Mouse (Mus musculus): ENCODE data around the gene Mrpl40. TPM values are rescaled to one million over a fixed set of nuclear protein-coding genes. Genes with fewer than 3 reads are reported as not detected.

Mrpl40 gene
- polyA plus RNA-seq, 1 experiment = 1.9 TPM

DNA sequence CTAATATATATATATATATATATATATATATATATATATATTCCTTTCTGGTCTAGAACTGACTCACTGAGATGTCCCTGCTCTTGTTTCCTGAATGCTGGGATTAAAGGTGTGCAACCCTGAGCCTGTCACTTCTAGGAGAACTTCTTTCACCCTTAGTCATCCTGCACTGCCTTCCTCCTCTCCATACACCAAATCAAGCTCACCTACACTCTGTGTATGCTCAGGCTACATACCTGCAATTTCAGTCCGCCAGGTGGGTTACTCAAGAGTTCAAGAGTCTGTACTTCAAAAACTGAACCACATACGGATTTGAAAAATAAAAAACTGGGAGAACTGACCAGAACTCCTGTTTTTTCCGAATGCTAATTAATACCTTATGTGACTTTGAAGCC lies 40.6 kb downstream of the Mrpl40 start:
- no peak for TF ChIP-seq TAL1 (IDR thresholded peaks at IDR 0.05; ENCODE audit: low read length)
- Histone ChIP-seq H3K4me3 (replicated peaks) (peak overlapping the region; percentile 89), H3K27me3 (ENCODE audit: control insufficient read depth) (no peaks in the 10 kb centered on the region), H3K36me3 (ENCODE audit: control insufficient read depth) (peaks cover 66% of the 10 kb centered on the region), H3K9me3 (ENCODE audit: control insufficient read depth, low read length) (no peaks in the 10 kb centered on the region), H3K4me1 (ENCODE audit: control insufficient read depth) (peaks cover 20% of the 10 kb centered on the region)

DNA sequence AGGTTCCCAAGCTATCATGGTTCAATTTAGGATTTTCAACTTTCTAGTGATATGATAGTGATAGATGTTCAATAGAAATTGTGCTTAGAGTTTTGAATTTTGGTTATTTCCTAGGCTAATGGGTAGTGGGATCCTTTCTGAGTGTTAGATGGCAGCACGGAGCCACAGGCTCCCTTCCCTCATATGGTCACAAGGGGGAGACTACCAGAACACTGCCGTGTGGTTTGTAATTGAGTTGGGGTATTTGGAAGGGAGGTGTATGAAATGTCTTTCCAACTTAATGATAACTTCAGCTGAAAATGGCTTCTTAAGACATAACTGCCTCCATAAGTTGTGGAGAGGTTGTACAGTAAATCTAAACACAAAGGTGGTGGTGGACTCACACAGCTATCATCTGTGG lies 43.2 kb downstream of the Mrpl40 start:
- H3K36me3 ChIP-seq (ENCODE audit: control insufficient read depth) = peaks cover 79% of the 10 kb centered on the region

DNA sequence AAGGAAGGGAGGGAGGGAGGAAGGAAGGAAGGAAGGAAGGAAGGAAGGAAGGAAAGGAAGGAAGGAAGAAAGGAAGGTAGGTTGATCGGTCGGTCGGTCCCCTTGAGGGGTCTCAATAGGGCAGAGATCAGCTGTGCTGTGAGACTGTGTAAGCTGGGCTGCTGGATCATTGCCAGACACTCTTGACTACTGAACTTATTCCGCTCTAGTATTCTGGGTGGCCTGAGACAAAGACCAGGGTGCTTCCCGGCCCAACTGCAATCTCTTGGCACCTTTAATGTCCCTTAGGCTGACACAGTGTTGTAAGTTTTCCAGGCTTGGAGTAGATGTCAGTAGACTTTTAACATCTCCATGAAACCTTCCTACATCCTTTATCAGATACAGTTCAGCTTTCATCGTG lies 47.6 kb downstream of the Mrpl40 start:
- H3K4me1 ChIP-seq (ENCODE audit: control insufficient read depth) = no peaks in the 10 kb centered on the region
- no peaks in the 10 kb centered on the region for H3K27me3 ChIP-seq (ENCODE audit: control insufficient read depth)
- H3K36me3 ChIP-seq (ENCODE audit: control insufficient read depth) = peaks cover 100% of the 10 kb centered on the region
- no peak overlapping the region for H3K4me3 ChIP-seq (replicated peaks)
- no peaks in the 10 kb centered on the region for H3K9me3 ChIP-seq (ENCODE audit: control insufficient read depth, low read length)
- TF ChIP-seq TAL1 (IDR thresholded peaks at IDR 0.05; ENCODE audit: low read length) = no peak
- TF ChIP-seq GATA1 (IDR thresholded peaks at IDR 0.05; ENCODE audit: low read length) = no peak

More for the DNA sequence above, 43.2 kb downstream of the Mrpl40 start:
- H3K27me3 ChIP-seq (ENCODE audit: control insufficient read depth) = no peaks in the 10 kb centered on the region
- H3K9me3 ChIP-seq (ENCODE audit: control insufficient read depth, low read length) = no peaks in the 10 kb centered on the region
- no peak for TF ChIP-seq TAL1 (IDR thresholded peaks at IDR 0.05; ENCODE audit: low read length)
- no peak for TF ChIP-seq GATA1 (IDR thresholded peaks at IDR 0.05; ENCODE audit: low read length)
- peaks cover 20% of the 10 kb centered on the region for H3K4me1 ChIP-seq (ENCODE audit: control insufficient read depth)
- H3K4me3 ChIP-seq (replicated peaks) = no peak overlapping the region

DNA sequence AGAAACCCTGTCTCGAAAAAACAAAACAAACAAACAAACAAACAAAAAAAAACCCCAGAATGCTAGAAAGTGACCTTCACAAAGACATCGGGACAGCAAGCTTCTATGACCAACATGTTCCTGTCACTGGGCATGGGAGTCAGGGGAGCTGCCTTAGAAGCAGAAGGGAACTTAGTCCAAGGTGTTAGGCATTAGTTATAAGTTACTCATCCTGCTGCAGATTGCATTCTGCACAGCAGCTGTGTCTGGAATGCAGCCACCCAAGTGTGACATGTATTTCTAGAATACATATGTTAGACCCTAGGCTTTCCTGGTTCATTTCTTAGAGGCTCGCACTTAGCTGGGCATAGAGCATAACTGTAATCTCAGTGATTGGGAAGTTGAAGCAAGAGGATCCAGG lies 48.0 kb downstream of the Mrpl40 start:
- TF ChIP-seq GATA1 (IDR thresholded peaks at IDR 0.05; ENCODE audit: low read length) = no peak
- TF ChIP-seq TAL1 (IDR thresholded peaks at IDR 0.05; ENCODE audit: low read length) = no peak
- H3K4me3 ChIP-seq (replicated peaks) = no peak overlapping the region
- H3K4me1 ChIP-seq (ENCODE audit: control insufficient read depth) = no peaks in the 10 kb centered on the region
- peaks cover 100% of the 10 kb centered on the region for H3K36me3 ChIP-seq (ENCODE audit: control insufficient read depth)
- no peaks in the 10 kb centered on the region for H3K9me3 ChIP-seq (ENCODE audit: control insufficient read depth, low read length)
- H3K27me3 ChIP-seq (ENCODE audit: control insufficient read depth) = no peaks in the 10 kb centered on the region

DNA sequence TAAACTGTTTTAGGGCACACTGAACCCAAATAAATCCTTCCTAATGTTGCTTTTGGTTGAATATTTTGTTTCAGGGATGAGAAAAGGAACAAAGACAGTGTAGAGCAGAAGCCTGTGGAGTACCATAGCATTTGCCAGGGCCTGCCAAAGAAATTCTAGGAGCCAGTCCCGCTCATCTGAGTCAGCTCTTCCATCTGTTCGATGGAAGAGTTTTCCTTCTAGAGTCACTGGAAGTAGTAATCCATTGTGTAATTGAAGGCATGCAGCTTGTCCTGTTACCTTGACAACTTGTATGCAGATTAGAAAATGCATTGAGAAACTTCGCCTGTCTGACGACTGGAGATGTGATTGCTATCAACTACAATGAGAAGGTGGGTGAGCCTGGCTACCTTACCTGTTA lies 53.7 kb downstream of the Mrpl40 start:
- Histone ChIP-seq H3K4me1 (ENCODE audit: control insufficient read depth) (peaks cover 25% of the 10 kb centered on the region), H3K27me3 (ENCODE audit: control insufficient read depth) (no peaks in the 10 kb centered on the region), H3K36me3 (ENCODE audit: control insufficient read depth) (peaks cover 100% of the 10 kb centered on the region), H3K4me3 (replicated peaks) (no peak overlapping the region), H3K9me3 (ENCODE audit: control insufficient read depth, low read length) (no peaks in the 10 kb centered on the region)
- TF ChIP-seq GATA1 (IDR thresholded peaks at IDR 0.05; ENCODE audit: low read length) (no peak), TAL1 (IDR thresholded peaks at IDR 0.05; ENCODE audit: low read length) (no peak)

DNA sequence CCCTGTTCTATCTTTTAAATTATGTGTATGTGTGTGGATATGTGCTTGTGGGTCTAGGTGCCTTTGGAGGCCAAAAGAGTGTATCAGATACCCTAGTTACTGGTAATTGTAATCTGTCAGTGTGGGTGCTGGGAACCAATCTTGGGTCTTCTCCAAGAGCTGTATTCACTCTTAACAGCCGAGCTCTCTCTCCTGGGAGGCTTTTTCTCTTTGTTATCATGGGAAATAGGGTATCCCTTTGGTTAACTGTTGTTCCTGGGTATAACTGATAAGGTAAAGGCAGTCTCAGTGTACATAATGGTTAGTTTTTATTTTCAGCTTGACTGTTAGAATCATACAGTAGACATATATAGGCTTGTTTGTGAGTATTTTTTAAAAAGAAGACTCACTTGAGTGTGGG lies 54.3 kb downstream of the Mrpl40 start:
- no peak overlapping the region for H3K4me3 ChIP-seq (replicated peaks)
- peaks cover 100% of the 10 kb centered on the region for H3K36me3 ChIP-seq (ENCODE audit: control insufficient read depth)
- no peaks in the 10 kb centered on the region for H3K9me3 ChIP-seq (ENCODE audit: control insufficient read depth, low read length)
- H3K27me3 ChIP-seq (ENCODE audit: control insufficient read depth) = no peaks in the 10 kb centered on the region
- H3K4me1 ChIP-seq (ENCODE audit: control insufficient read depth) = peaks cover 25% of the 10 kb centered on the region
- no peak for TF ChIP-seq TAL1 (IDR thresholded peaks at IDR 0.05; ENCODE audit: low read length)

Other genes starting within 250 kb of the Mrpl40 start
- 0.03 TPM in 1 of 2 replicates, not detected in the other for gene Sept5, start 246.9 kb downstream of the Mrpl40 start, polyA plus RNA-seq (2012)
- 0.09 and 0.19 TPM in 2 replicates for gene Cldn5, start 100.0 kb downstream of the Mrpl40 start, polyA plus RNA-seq (2012)
- 2.0 and 2.8 TPM in 2 replicates for gene Ufd1, start 65.1 kb downstream of the Mrpl40 start, polyA plus RNA-seq (2012)
- 4.8 and 5.3 TPM in 2 replicates for gene Cdc45, start 64.9 kb downstream of the Mrpl40 start, polyA plus RNA-seq (2012)
- 4.2 and 4.5 TPM in 2 replicates for gene 2510002D24Rik, start 40.3 kb downstream of the Mrpl40 start, polyA plus RNA-seq (2012)
- not detected in 2 replicates for gene Gm28539, start 40.3 kb downstream of the Mrpl40 start, polyA plus RNA-seq (2012)
- gene Hira, start 175 bp upstream of the Mrpl40 start, polyA plus RNA-seq (2012) = 0.95 and 1.0 TPM in 2 replicates